Mouse (Mus musculus): ENCODE measurements at regions not wholly inside any gene's neighbourhood (a gene's known extent, or its start where the extent isn't known, plus 50 kb on each side); places are given as distances from the start of the nearest gene placed in this dataset.

- Histone ChIP-seq H3K4me2 (ENCODE audit: low read depth) (no peak overlapping the region), H3K27me3 (ENCODE audit: control insufficient read depth, insufficient read depth, low read length) (no peaks in the 10 kb centered on the region), H3K4me3 (ENCODE audit: insufficient read depth in 1 of 2, low read depth in 2 of 2, low read length in 2 of 2) (no peak overlapping the region), H3K9ac (replicated peaks) (no peak overlapping the region), H3K4me1 (replicated peaks; ENCODE audit: control insufficient read depth in 2 of 2, insufficient read depth in 2 of 2, low read length in 1 of 2) (no peaks in the 10 kb centered on the region), H3K27ac (no peak overlapping the region), H3K9me3 (ENCODE audit: control insufficient read depth, low read length) (no peaks in the 10 kb centered on the region), H3K36me3 (replicated peaks; ENCODE audit: control insufficient read depth, insufficient read depth, low read depth) (no peaks in the 10 kb centered on the region)
- no peak for DNase-seq (ENCODE audit: low read depth in 3 of 3, low spot score in 3 of 3)
- no peak for ATAC-seq (ENCODE audit: insufficient read depth)
- 60% methylated on average over 5 of the region's 5 CpGs for WGBS (ENCODE audit: insufficient replicate concordance)
- no peak for TF ChIP-seq CTCF (IDR thresholded peaks at IDR 0.05; ENCODE audit: low read depth)
- TF ChIP-seq EP300 (IDR thresholded peaks at IDR 0.05; ENCODE audit: low read depth), result no peak
Observed at GRCm38 (mm10) chr11:19138423-19138822, 119.6 kb upstream of the Meis1 start.

- 56% methylated on average over 2 of the region's 2 CpGs for WGBS (ENCODE audit: insufficient replicate concordance)
- H3K36me3 ChIP-seq (replicated peaks; ENCODE audit: control insufficient read depth, insufficient read depth, low read depth), result no peaks in the 10 kb centered on the region
- no peak for ATAC-seq (ENCODE audit: insufficient read depth)
- H3K27ac ChIP-seq, result no peak overlapping the region
- no peak overlapping the region for H3K4me2 ChIP-seq (ENCODE audit: low read depth)
- no peak overlapping the region for H3K4me3 ChIP-seq (ENCODE audit: insufficient read depth in 1 of 2, low read depth in 2 of 2, low read length in 2 of 2)
- H3K4me1 ChIP-seq (replicated peaks; ENCODE audit: control insufficient read depth in 2 of 2, insufficient read depth in 2 of 2, low read length in 1 of 2), result no peaks in the 10 kb centered on the region
- TF ChIP-seq EP300 (IDR thresholded peaks at IDR 0.05; ENCODE audit: low read depth) (no peak), CTCF (IDR thresholded peaks at IDR 0.05; ENCODE audit: low read depth) (no peak)
- H3K9ac ChIP-seq (replicated peaks), result no peak overlapping the region
- no peak for DNase-seq (ENCODE audit: low read depth in 3 of 3, low spot score in 3 of 3)
- no peaks in the 10 kb centered on the region for H3K27me3 ChIP-seq (ENCODE audit: control insufficient read depth, insufficient read depth, low read length)
- no peaks in the 10 kb centered on the region for H3K9me3 ChIP-seq (ENCODE audit: control insufficient read depth, low read length)
Observed at GRCm38 (mm10) chr11:19138831-19139230, 120.0 kb upstream of the Meis1 start.

- no peak overlapping the region for H3K9ac ChIP-seq (replicated peaks)
- DNase-seq (ENCODE audit: low read depth in 3 of 3, low spot score in 3 of 3), result no peak
- no peak for TF ChIP-seq CTCF (IDR thresholded peaks at IDR 0.05; ENCODE audit: low read depth)
- no peak overlapping the region for H3K4me3 ChIP-seq (ENCODE audit: insufficient read depth in 1 of 2, low read depth in 2 of 2, low read length in 2 of 2)
- H3K4me1 ChIP-seq (replicated peaks; ENCODE audit: control insufficient read depth in 2 of 2, insufficient read depth in 2 of 2, low read length in 1 of 2), result no peaks in the 10 kb centered on the region
- no peaks in the 10 kb centered on the region for H3K27me3 ChIP-seq (ENCODE audit: control insufficient read depth, insufficient read depth, low read length)
- 66% methylated on average over 17 of the region's 17 CpGs for WGBS (ENCODE audit: insufficient replicate concordance)
- H3K9me3 ChIP-seq (ENCODE audit: control insufficient read depth, low read length), result no peaks in the 10 kb centered on the region
- no peaks in the 10 kb centered on the region for H3K36me3 ChIP-seq (replicated peaks; ENCODE audit: control insufficient read depth, insufficient read depth, low read depth)
- H3K4me2 ChIP-seq (ENCODE audit: low read depth), result no peak overlapping the region
- no peak overlapping the region for H3K27ac ChIP-seq
- ATAC-seq (ENCODE audit: insufficient read depth), result no peak
Observed at GRCm38 (mm10) chr11:19143267-19144000, 124.6 kb upstream of the Meis1 start.

GRCm38 (mm10) chr11:19144506-19144905 is 125.7 kb upstream of the Meis1 start:
- 57% methylated on average over 6 of the region's 6 CpGs for WGBS (ENCODE audit: insufficient replicate concordance)
- H3K9me3 ChIP-seq (ENCODE audit: control insufficient read depth, low read length), result no peaks in the 10 kb centered on the region
- ATAC-seq (ENCODE audit: insufficient read depth), result no peak
- TF ChIP-seq EP300 (IDR thresholded peaks at IDR 0.05; ENCODE audit: low read depth) (no peak), CTCF (IDR thresholded peaks at IDR 0.05; ENCODE audit: low read depth) (no peak)
- H3K4me1 ChIP-seq (replicated peaks; ENCODE audit: control insufficient read depth in 2 of 2, insufficient read depth in 2 of 2, low read length in 1 of 2), result no peaks in the 10 kb centered on the region
- no peak overlapping the region for H3K4me3 ChIP-seq (ENCODE audit: insufficient read depth in 1 of 2, low read depth in 2 of 2, low read length in 2 of 2)
- no peak overlapping the region for H3K4me2 ChIP-seq (ENCODE audit: low read depth)
- H3K27ac ChIP-seq, result no peak overlapping the region
- H3K9ac ChIP-seq (replicated peaks), result no peak overlapping the region
- H3K36me3 ChIP-seq (replicated peaks; ENCODE audit: control insufficient read depth, insufficient read depth, low read depth), result no peaks in the 10 kb centered on the region
- no peaks in the 10 kb centered on the region for H3K27me3 ChIP-seq (ENCODE audit: control insufficient read depth, insufficient read depth, low read length)
- no peak for DNase-seq (ENCODE audit: low read depth in 3 of 3, low spot score in 3 of 3)

- 31% methylated on average over 9 of the region's 9 CpGs for WGBS (ENCODE audit: insufficient replicate concordance)
Observed at GRCm38 (mm10) chr11:19145263-19145662, 126.5 kb upstream of the Meis1 start.

More at GRCm38 (mm10) chr11:19145263-19145662, 126.5 kb upstream of the Meis1 start:
- no peak overlapping the region for H3K4me3 ChIP-seq (ENCODE audit: insufficient read depth in 1 of 2, low read depth in 2 of 2, low read length in 2 of 2)
- no peak for DNase-seq (ENCODE audit: low read depth in 3 of 3, low spot score in 3 of 3)
- H3K9ac ChIP-seq (replicated peaks), result no peak overlapping the region
- no peak overlapping the region for H3K4me2 ChIP-seq (ENCODE audit: low read depth)
- H3K27me3 ChIP-seq (ENCODE audit: control insufficient read depth, insufficient read depth, low read length), result no peaks in the 10 kb centered on the region
- H3K4me1 ChIP-seq (replicated peaks; ENCODE audit: control insufficient read depth in 2 of 2, insufficient read depth in 2 of 2, low read length in 1 of 2), result no peaks in the 10 kb centered on the region
- TF ChIP-seq CTCF (IDR thresholded peaks at IDR 0.05; ENCODE audit: low read depth) (no peak), EP300 (IDR thresholded peaks at IDR 0.05; ENCODE audit: low read depth) (no peak)
- no peaks in the 10 kb centered on the region for H3K9me3 ChIP-seq (ENCODE audit: control insufficient read depth, low read length)
- H3K36me3 ChIP-seq (replicated peaks; ENCODE audit: control insufficient read depth, insufficient read depth, low read depth), result no peaks in the 10 kb centered on the region
- no peak for ATAC-seq (ENCODE audit: insufficient read depth)
- no peak overlapping the region for H3K27ac ChIP-seq

Measured in liver, embryonic 14.5 days (tissue).